Mouse (Mus musculus): ENCODE results near the gene Olfr1057. TPM values are rescaled to one million over a fixed set of nuclear protein-coding genes. Genes with fewer than 3 reads are reported as not detected.
"Not testable (repeated sequence)": the region's sequence is repeated elsewhere in the genome, so short reads cannot be mapped to it uniquely, and the experiment has no call there.

Olfr1057 gene
- polyA plus RNA-seq (2012; ENCODE audit: insufficient read depth, insufficient read length, missing spikeins): not detected in 2 replicates

- no peaks in the 10 kb centered on the region for H3K4me1 ChIP-seq (ENCODE audit: control insufficient read depth, insufficient read depth, low read length)
- no peak within 1 kb of the TSS for H3K27ac ChIP-seq (ENCODE audit: insufficient read depth, low read depth, low read length)
- TF ChIP-seq CTCF (IDR thresholded peaks at IDR 0.05; ENCODE audit: low read depth, low read length): no peak
- no peak for TF ChIP-seq POLR2A (IDR thresholded peaks at IDR 0.05; ENCODE audit: borderline replicate concordance, low read depth, low read length)
- no peak within 1 kb of the TSS for H3K4me3 ChIP-seq (ENCODE audit: insufficient read depth, low read length)
Measured at GRCm38 (mm10) chr2:86378293-86378692, at the start of gene Olfr1057. Gene Olfr1057, minus strand, starts transcription at chr2:86378393.

- not testable (repeated sequence) for H3K27ac ChIP-seq (ENCODE audit: insufficient read depth, low read depth, low read length); H3K4me1 ChIP-seq (ENCODE audit: control insufficient read depth, insufficient read depth, low read length); H3K4me3 ChIP-seq (ENCODE audit: insufficient read depth, low read length)
Measured at GRCm38 (mm10) chr2:86426649-86427048, 48.5 kb upstream of the Olfr1057 start, which contains the start of gene Olfr1062. Gene Olfr1062, minus strand, starts transcription at chr2:86426749.

GRCm38 (mm10) chr2:86413950-86414349, 35.8 kb upstream of the Olfr1057 start, which contains the start of gene Olfr1061:
Gene Olfr1061, minus strand, starts transcription at chr2:86414050.
- TF ChIP-seq POLR2A (IDR thresholded peaks at IDR 0.05; ENCODE audit: borderline replicate concordance, low read depth, low read length) (no peak), CTCF (IDR thresholded peaks at IDR 0.05; ENCODE audit: low read depth, low read length) (no peak)
- H3K4me1 ChIP-seq (ENCODE audit: control insufficient read depth, insufficient read depth, low read length): no peaks in the 10 kb centered on the region
- no peak within 1 kb of the TSS for H3K27ac ChIP-seq (ENCODE audit: insufficient read depth, low read depth, low read length)
- no peak within 1 kb of the TSS for H3K4me3 ChIP-seq (ENCODE audit: insufficient read depth, low read length)

GRCm38 (mm10) chr2:86395114-86395513, 16.9 kb upstream of the Olfr1057 start:
- Histone ChIP-seq H3K4me3 (ENCODE audit: insufficient read depth, low read length) (no peak overlapping the region), H3K4me1 (ENCODE audit: control insufficient read depth, insufficient read depth, low read length) (no peaks in the 10 kb centered on the region), H3K27ac (ENCODE audit: insufficient read depth, low read depth, low read length) (no peak overlapping the region)
- TF ChIP-seq POLR2A (IDR thresholded peaks at IDR 0.05; ENCODE audit: borderline replicate concordance, low read depth, low read length) (no peak), CTCF (IDR thresholded peaks at IDR 0.05; ENCODE audit: low read depth, low read length) (no peak)

- H3K4me1 ChIP-seq (ENCODE audit: control insufficient read depth, insufficient read depth, low read length); H3K4me3 ChIP-seq (ENCODE audit: insufficient read depth, low read length); H3K27ac ChIP-seq (ENCODE audit: insufficient read depth, low read depth, low read length): not testable (repeated sequence)
Measured at GRCm38 (mm10) chr2:86388461-86388860, 10.3 kb upstream of the Olfr1057 start, which contains the start of gene Olfr1058. Gene Olfr1058, minus strand, starts transcription at chr2:86388561.

- H3K4me1 ChIP-seq (ENCODE audit: control insufficient read depth, insufficient read depth, low read length); H3K27ac ChIP-seq (ENCODE audit: insufficient read depth, low read depth, low read length); H3K4me3 ChIP-seq (ENCODE audit: insufficient read depth, low read length): not testable (repeated sequence)
Measured at GRCm38 (mm10) chr2:86366342-86366741, 11.9 kb downstream of the Olfr1057 start.

GRCm38 (mm10) chr2:86362369-86362768, 15.8 kb downstream of the Olfr1057 start, which contains the start of gene Olfr1056:
Gene Olfr1056, minus strand, starts transcription at chr2:86362469.
- Histone ChIP-seq H3K27ac (ENCODE audit: insufficient read depth, low read depth, low read length) (no peak within 1 kb of the TSS), H3K4me3 (ENCODE audit: insufficient read depth, low read length) (no peak within 1 kb of the TSS), H3K4me1 (ENCODE audit: control insufficient read depth, insufficient read depth, low read length) (no peaks in the 10 kb centered on the region)
- no peak for TF ChIP-seq CTCF (IDR thresholded peaks at IDR 0.05; ENCODE audit: low read depth, low read length)
- TF ChIP-seq POLR2A (IDR thresholded peaks at IDR 0.05; ENCODE audit: borderline replicate concordance, low read depth, low read length): no peak

- not testable (repeated sequence) for H3K4me1 ChIP-seq (ENCODE audit: control insufficient read depth, insufficient read depth, low read length); H3K4me3 ChIP-seq (ENCODE audit: insufficient read depth, low read length); H3K27ac ChIP-seq (ENCODE audit: insufficient read depth, low read depth, low read length)
Measured at GRCm38 (mm10) chr2:86351751-86352150, 26.4 kb downstream of the Olfr1057 start.

GRCm38 (mm10) chr2:86350184-86350583, 28.0 kb downstream of the Olfr1057 start, which contains the start of gene Olfr1055:
Gene Olfr1055, minus strand, starts transcription at chr2:86350284.
- H3K4me1 ChIP-seq (ENCODE audit: control insufficient read depth, insufficient read depth, low read length): no peaks in the 10 kb centered on the region
- no peak within 1 kb of the TSS for H3K27ac ChIP-seq (ENCODE audit: insufficient read depth, low read depth, low read length)
- no peak for TF ChIP-seq CTCF (IDR thresholded peaks at IDR 0.05; ENCODE audit: low read depth, low read length)
- no peak within 1 kb of the TSS for H3K4me3 ChIP-seq (ENCODE audit: insufficient read depth, low read length)

- TF ChIP-seq CTCF (IDR thresholded peaks at IDR 0.05; ENCODE audit: low read depth, low read length) (no peak), POLR2A (IDR thresholded peaks at IDR 0.05; ENCODE audit: borderline replicate concordance, low read depth, low read length) (no peak)
- H3K27ac ChIP-seq (ENCODE audit: insufficient read depth, low read depth, low read length): no peak within 1 kb of the TSS
- H3K4me3 ChIP-seq (ENCODE audit: insufficient read depth, low read length): no peak within 1 kb of the TSS
- no peaks in the 10 kb centered on the region for H3K4me1 ChIP-seq (ENCODE audit: control insufficient read depth, insufficient read depth, low read length)
Measured at GRCm38 (mm10) chr2:86335333-86335732, 42.9 kb downstream of the Olfr1057 start, which contains the start of gene Olfr1054. Gene Olfr1054, minus strand, starts transcription at chr2:86335433.

Other genes with a start within 250 kb of the Olfr1057 start
- not detected in 2 replicates for gene Olfr1039, start 242.5 kb downstream of the Olfr1057 start, polyA plus RNA-seq (2012; ENCODE audit: insufficient read depth, insufficient read length, missing spikeins)
- not detected in 2 replicates for gene Olfr1040, start 231.7 kb downstream of the Olfr1057 start, polyA plus RNA-seq (2012; ENCODE audit: insufficient read depth, insufficient read length, missing spikeins)
- gene Olfr1042, start 216.6 kb downstream of the Olfr1057 start, polyA plus RNA-seq (2012; ENCODE audit: insufficient read depth, insufficient read length, missing spikeins): 0.16 TPM in 1 of 2 replicates, not detected in the other
- not detected in 2 replicates for gene Olfr1043, start 210.9 kb downstream of the Olfr1057 start, polyA plus RNA-seq (2012; ENCODE audit: insufficient read depth, insufficient read length, missing spikeins)
- not detected in 2 replicates for gene Olfr1044, start 200.6 kb downstream of the Olfr1057 start, polyA plus RNA-seq (2012; ENCODE audit: insufficient read depth, insufficient read length, missing spikeins)
- gene Olfr52, start 192.7 kb downstream of the Olfr1057 start, polyA plus RNA-seq (2012; ENCODE audit: insufficient read depth, insufficient read length, missing spikeins): not detected in 2 replicates
- gene Olfr1045, start 175.4 kb downstream of the Olfr1057 start, polyA plus RNA-seq (2012; ENCODE audit: insufficient read depth, insufficient read length, missing spikeins): not detected in 2 replicates
- gene Olfr1046, start 159.1 kb downstream of the Olfr1057 start, polyA plus RNA-seq (2012; ENCODE audit: insufficient read depth, insufficient read length, missing spikeins): not detected in 2 replicates
- gene Olfr1047, start 147.0 kb downstream of the Olfr1057 start, polyA plus RNA-seq (2012; ENCODE audit: insufficient read depth, insufficient read length, missing spikeins): not detected in 2 replicates
- gene Olfr1048, start 138.1 kb downstream of the Olfr1057 start, polyA plus RNA-seq (2012; ENCODE audit: insufficient read depth, insufficient read length, missing spikeins): not detected in 2 replicates
- gene Olfr1049, start 120.1 kb downstream of the Olfr1057 start, polyA plus RNA-seq (2012; ENCODE audit: insufficient read depth, insufficient read length, missing spikeins): not detected in 2 replicates
- 0.28 TPM in 1 of 2 replicates, not detected in the other for gene Olfr1051, start 99.3 kb downstream of the Olfr1057 start, polyA plus RNA-seq (2012; ENCODE audit: insufficient read depth, insufficient read length, missing spikeins)
- not detected in 2 replicates for gene Olfr1052, start 85.9 kb downstream of the Olfr1057 start, polyA plus RNA-seq (2012; ENCODE audit: insufficient read depth, insufficient read length, missing spikeins)
- not detected in 2 replicates for gene Olfr1053, start 63.1 kb downstream of the Olfr1057 start, polyA plus RNA-seq (2012; ENCODE audit: insufficient read depth, insufficient read length, missing spikeins)
- not detected in 2 replicates for gene Olfr1054, start 43.0 kb downstream of the Olfr1057 start, polyA plus RNA-seq (2012; ENCODE audit: insufficient read depth, insufficient read length, missing spikeins)
- not detected in 2 replicates for gene Olfr1055, start 28.1 kb downstream of the Olfr1057 start, polyA plus RNA-seq (2012; ENCODE audit: insufficient read depth, insufficient read length, missing spikeins)
- gene Olfr1056, start 15.9 kb downstream of the Olfr1057 start, polyA plus RNA-seq (2012; ENCODE audit: insufficient read depth, insufficient read length, missing spikeins): not detected in 2 replicates
- gene Olfr1058, start 10.2 kb upstream of the Olfr1057 start, polyA plus RNA-seq (2012; ENCODE audit: insufficient read depth, insufficient read length, missing spikeins): not detected in 2 replicates
- not detected in 2 replicates for gene Olfr1061, start 35.7 kb upstream of the Olfr1057 start, polyA plus RNA-seq (2012; ENCODE audit: insufficient read depth, insufficient read length, missing spikeins)
- 0.24 TPM in 1 of 2 replicates, not detected in the other for gene Olfr1062, start 48.4 kb upstream of the Olfr1057 start, polyA plus RNA-seq (2012; ENCODE audit: insufficient read depth, insufficient read length, missing spikeins)
- not detected in 2 replicates for gene Olfr1065, start 72.2 kb upstream of the Olfr1057 start, polyA plus RNA-seq (2012; ENCODE audit: insufficient read depth, insufficient read length, missing spikeins)
- not detected in 2 replicates for gene Olfr1066, start 77.9 kb upstream of the Olfr1057 start, polyA plus RNA-seq (2012; ENCODE audit: insufficient read depth, insufficient read length, missing spikeins)
- gene Olfr228, start 109.0 kb upstream of the Olfr1057 start, polyA plus RNA-seq (2012; ENCODE audit: insufficient read depth, insufficient read length, missing spikeins): not detected in 2 replicates
- gene Olfr1076, start 130.1 kb upstream of the Olfr1057 start, polyA plus RNA-seq (2012; ENCODE audit: insufficient read depth, insufficient read length, missing spikeins): not detected in 2 replicates
- gene Olfr1079, start 164.1 kb upstream of the Olfr1057 start, polyA plus RNA-seq (2012; ENCODE audit: insufficient read depth, insufficient read length, missing spikeins): not detected in 2 replicates
- gene Olfr1080, start 179.8 kb upstream of the Olfr1057 start, polyA plus RNA-seq (2012; ENCODE audit: insufficient read depth, insufficient read length, missing spikeins): 0.84 TPM in 1 of 2 replicates, not detected in the other
- gene Olfr1082, start 220.6 kb upstream of the Olfr1057 start, polyA plus RNA-seq (2012; ENCODE audit: insufficient read depth, insufficient read length, missing spikeins): not detected in 2 replicates

Data from bone marrow macrophage, adult 2 months (primary cell).